Mouse (Mus musculus): ENCODE measurements around the gene Krtap4-2. TPM values are rescaled to one million over a fixed set of nuclear protein-coding genes. Genes with fewer than 3 reads are reported as not detected.
"Not testable (repeated sequence)": the region's sequence is repeated elsewhere in the genome, so short reads cannot be mapped to it uniquely, and the experiment has no call there.

Gene Krtap4-2
- total and polyA plus RNA-seq, 2 experiments, result not detected

GRCm38 (mm10) chr11:99637086-99637485, 2.2 kb upstream of the Krtap4-2 start:
- Histone ChIP-seq H3K4me3 (ENCODE audit: insufficient read depth, low read depth, low read length) (no peak overlapping the region), H3K79me2 (ENCODE audit: control insufficient read depth, insufficient read depth, low read length) (no peaks in the 10 kb centered on the region), H3K27me3 (ENCODE audit: control insufficient read depth, insufficient read depth, low read length) (peaks cover 3% of the 10 kb centered on the region), H3K4me1 (ENCODE audit: control insufficient read depth, insufficient read depth, low read length) (no peaks in the 10 kb centered on the region), H3K9ac (ENCODE audit: low read depth, low read length) (no peak overlapping the region), H3K36me3 (ENCODE audit: control insufficient read depth, insufficient read depth, low read length) (no peaks in the 10 kb centered on the region), H3K27ac (replicated peaks; ENCODE audit: insufficient read depth, low read depth, low read length) (no peak overlapping the region)
- no peak for TF ChIP-seq POLR2A (IDR thresholded peaks at IDR 0.05; ENCODE audit: extremely low read depth, insufficient read depth, low read length)
- TF ChIP-seq CTCF (IDR thresholded peaks at IDR 0.05; ENCODE audit: low read depth, low read length), result no peak
- no peak for DNase-seq (ENCODE audit: extremely low read depth, low read depth, low spot score)
- 80% methylated on average over 1 of the region's 1 CpGs for WGBS

- DNase-seq (ENCODE audit: extremely low read depth, low read depth, low spot score), result no peak
- H3K36me3 ChIP-seq (ENCODE audit: control insufficient read depth, insufficient read depth, low read length), result no peaks in the 10 kb centered on the region
- peaks cover 6% of the 10 kb centered on the region for H3K27me3 ChIP-seq (ENCODE audit: control insufficient read depth, insufficient read depth, low read length)
- no peak overlapping the region for H3K4me3 ChIP-seq (ENCODE audit: insufficient read depth, low read depth, low read length)
- TF ChIP-seq CTCF (IDR thresholded peaks at IDR 0.05; ENCODE audit: low read depth, low read length) (no peak), POLR2A (IDR thresholded peaks at IDR 0.05; ENCODE audit: extremely low read depth, insufficient read depth, low read length) (no peak)
- WGBS, result 58% methylated on average over 2 of the region's 2 CpGs
- H3K79me2 ChIP-seq (ENCODE audit: control insufficient read depth, insufficient read depth, low read length), result no peaks in the 10 kb centered on the region
- no peak overlapping the region for H3K9ac ChIP-seq (ENCODE audit: low read depth, low read length)
- no peak overlapping the region for H3K27ac ChIP-seq (replicated peaks; ENCODE audit: insufficient read depth, low read depth, low read length)
- H3K4me1 ChIP-seq (ENCODE audit: control insufficient read depth, insufficient read depth, low read length), result no peaks in the 10 kb centered on the region
Measured at GRCm38 (mm10) chr11:99633293-99633692, 1.6 kb downstream of the Krtap4-2 start.

GRCm38 (mm10) chr11:99630890-99631289, 4.0 kb downstream of the Krtap4-2 start:
- no peak for DNase-seq (ENCODE audit: extremely low read depth, low read depth, low spot score)
- 64% methylated on average over 3 of the region's 3 CpGs for WGBS
- no peak for TF ChIP-seq CTCF (IDR thresholded peaks at IDR 0.05; ENCODE audit: low read depth, low read length)
- no peak for TF ChIP-seq POLR2A (IDR thresholded peaks at IDR 0.05; ENCODE audit: extremely low read depth, insufficient read depth, low read length)
- Histone ChIP-seq H3K27me3 (ENCODE audit: control insufficient read depth, insufficient read depth, low read length) (peaks cover 8% of the 10 kb centered on the region), H3K4me3 (ENCODE audit: insufficient read depth, low read depth, low read length) (no peak overlapping the region), H3K36me3 (ENCODE audit: control insufficient read depth, insufficient read depth, low read length) (no peaks in the 10 kb centered on the region), H3K79me2 (ENCODE audit: control insufficient read depth, insufficient read depth, low read length) (no peaks in the 10 kb centered on the region), H3K4me1 (ENCODE audit: control insufficient read depth, insufficient read depth, low read length) (no peaks in the 10 kb centered on the region), H3K9ac (ENCODE audit: low read depth, low read length) (no peak overlapping the region), H3K27ac (replicated peaks; ENCODE audit: insufficient read depth, low read depth, low read length) (no peak overlapping the region)

GRCm38 (mm10) chr11:99628138-99628537, 6.7 kb downstream of the Krtap4-2 start, which contains the start of gene Krtap4-1:
Gene Krtap4-1 (minus strand): TSS chr11:99628238.
- WGBS, result 85% methylated on average over 4 of the region's 4 CpGs
- Histone ChIP-seq H3K9ac (ENCODE audit: low read depth, low read length) (no peak within 1 kb of the TSS), H3K4me1 (ENCODE audit: control insufficient read depth, insufficient read depth, low read length) (no peaks in the 10 kb centered on the region)

GRCm38 (mm10) chr11:99620335-99620734, 14.5 kb downstream of the Krtap4-2 start, which contains the start of gene Gm11562:
Gene Gm11562 (minus strand): TSS chr11:99620435.
- H3K27me3 ChIP-seq (ENCODE audit: control insufficient read depth, insufficient read depth, low read length), result no peaks in the 10 kb centered on the region
- H3K4me1 ChIP-seq (ENCODE audit: control insufficient read depth, insufficient read depth, low read length), result no peaks in the 10 kb centered on the region
- 78% methylated on average over 2 of the region's 2 CpGs for WGBS

More at GRCm38 (mm10) chr11:99628138-99628537, 6.7 kb downstream of the Krtap4-2 start, which contains the start of gene Krtap4-1:
- peaks cover 5% of the 10 kb centered on the region; the same call in 1 of the 2 replicates for H3K27me3 ChIP-seq (ENCODE audit: control insufficient read depth, insufficient read depth, low read length)
- TF ChIP-seq POLR2A (IDR thresholded peaks at IDR 0.05; ENCODE audit: extremely low read depth, insufficient read depth, low read length), result no peak
- no peak for TF ChIP-seq CTCF (IDR thresholded peaks at IDR 0.05; ENCODE audit: low read depth, low read length)
- no peak within 1 kb of the TSS for H3K27ac ChIP-seq (replicated peaks; ENCODE audit: insufficient read depth, low read depth, low read length)
- H3K4me3 ChIP-seq (ENCODE audit: insufficient read depth, low read depth, low read length), result no peak within 1 kb of the TSS
- DNase-seq (ENCODE audit: extremely low read depth, low read depth, low spot score), result no peak
- no peaks in the 10 kb centered on the region for H3K79me2 ChIP-seq (ENCODE audit: control insufficient read depth, insufficient read depth, low read length)
- H3K36me3 ChIP-seq (ENCODE audit: control insufficient read depth, insufficient read depth, low read length), result no peaks in the 10 kb centered on the region

GRCm38 (mm10) chr11:99614796-99615363, 20.0 kb downstream of the Krtap4-2 start, which contains the start of gene Krtap2-4:
Gene Krtap2-4 (minus strand): TSS chr11:99614846.
- 46% methylated on average over 3 of the region's 3 CpGs for WGBS
- no peak for TF ChIP-seq CTCF (IDR thresholded peaks at IDR 0.05; ENCODE audit: low read depth, low read length)
- no peak for TF ChIP-seq POLR2A (IDR thresholded peaks at IDR 0.05; ENCODE audit: extremely low read depth, insufficient read depth, low read length)
- H3K4me3 ChIP-seq (ENCODE audit: insufficient read depth, low read depth, low read length), result no peak within 1 kb of the TSS
- no peaks in the 10 kb centered on the region for H3K36me3 ChIP-seq (ENCODE audit: control insufficient read depth, insufficient read depth, low read length)
- H3K79me2 ChIP-seq (ENCODE audit: control insufficient read depth, insufficient read depth, low read length), result no peaks in the 10 kb centered on the region
- no peak for DNase-seq (ENCODE audit: extremely low read depth, low read depth, low spot score)
- H3K27me3 ChIP-seq (ENCODE audit: control insufficient read depth, insufficient read depth, low read length), result no peaks in the 10 kb centered on the region
- H3K9ac ChIP-seq (ENCODE audit: low read depth, low read length), result no peak within 1 kb of the TSS
- no peak within 1 kb of the TSS for H3K27ac ChIP-seq (replicated peaks; ENCODE audit: insufficient read depth, low read depth, low read length)
- no peaks in the 10 kb centered on the region for H3K4me1 ChIP-seq (ENCODE audit: control insufficient read depth, insufficient read depth, low read length)

More at GRCm38 (mm10) chr11:99620335-99620734, 14.5 kb downstream of the Krtap4-2 start, which contains the start of gene Gm11562:
- TF ChIP-seq CTCF (IDR thresholded peaks at IDR 0.05; ENCODE audit: low read depth, low read length) (no peak), POLR2A (IDR thresholded peaks at IDR 0.05; ENCODE audit: extremely low read depth, insufficient read depth, low read length) (no peak)
- Histone ChIP-seq H3K27ac (replicated peaks; ENCODE audit: insufficient read depth, low read depth, low read length) (no peak within 1 kb of the TSS), H3K36me3 (ENCODE audit: control insufficient read depth, insufficient read depth, low read length) (no peaks in the 10 kb centered on the region), H3K9ac (ENCODE audit: low read depth, low read length) (no peak within 1 kb of the TSS), H3K79me2 (ENCODE audit: control insufficient read depth, insufficient read depth, low read length) (no peaks in the 10 kb centered on the region), H3K4me3 (ENCODE audit: insufficient read depth, low read depth, low read length) (no peak within 1 kb of the TSS)
- no peak for DNase-seq (ENCODE audit: extremely low read depth, low read depth, low spot score)

GRCm38 (mm10) chr11:99610089-99610488, 24.8 kb downstream of the Krtap4-2 start, which contains the start of gene Gm11937:
Gene Gm11937 (minus strand): TSS chr11:99610189.
- not testable (repeated sequence) for DNase-seq (ENCODE audit: extremely low read depth, low read depth, low spot score); H3K4me3 ChIP-seq (ENCODE audit: insufficient read depth, low read depth, low read length); H3K36me3 ChIP-seq (ENCODE audit: control insufficient read depth, insufficient read depth, low read length); H3K79me2 ChIP-seq (ENCODE audit: control insufficient read depth, insufficient read depth, low read length); H3K27me3 ChIP-seq (ENCODE audit: control insufficient read depth, insufficient read depth, low read length); H3K4me1 ChIP-seq (ENCODE audit: control insufficient read depth, insufficient read depth, low read length); H3K9ac ChIP-seq (ENCODE audit: low read depth, low read length); H3K27ac ChIP-seq (replicated peaks; ENCODE audit: insufficient read depth, low read depth, low read length)
- WGBS, result 72% methylated on average over 1 of the region's 2 CpGs

Measured in liver, adult 2 months (tissue).